ENCODE assay signal across 10 mouse cellular contexts in the genomic region with DNA sequence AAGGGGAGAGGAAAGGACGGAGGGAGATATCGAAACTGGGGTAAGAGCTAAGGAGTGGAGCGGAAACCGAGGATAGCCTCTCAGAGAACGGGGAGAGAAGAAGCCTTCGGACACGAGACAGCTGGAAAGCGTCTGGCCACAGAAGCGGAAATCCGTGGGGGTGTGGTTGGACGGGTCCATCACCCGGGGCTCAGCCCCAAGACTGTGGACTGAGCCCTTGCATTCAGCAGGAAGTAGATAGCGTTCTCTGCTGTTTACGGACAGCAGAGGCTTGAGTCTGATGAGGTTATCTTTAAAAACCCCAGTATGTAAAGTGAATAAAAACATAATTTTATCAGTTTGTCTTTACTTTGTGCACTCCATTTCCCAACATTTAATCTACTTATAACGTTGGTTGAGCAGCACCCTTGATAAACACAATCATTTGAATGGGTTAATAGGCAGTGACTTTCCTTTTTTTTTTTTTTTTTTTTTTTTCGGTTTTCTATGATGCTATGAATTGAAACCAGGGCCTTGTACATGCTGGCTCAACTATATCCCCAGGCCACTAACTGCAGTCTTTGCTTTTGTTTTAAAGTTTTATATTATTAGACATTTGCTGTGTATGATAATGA. TPM values are rescaled to one million over a fixed set of nuclear protein-coding genes. Genes with fewer than 3 reads are reported as not detected.
A peak's percentile ranks its signal among the peaks of the same experiment; 100 is the strongest.
DNase-seq lines count a peak whose midpoint lies in the region; ATAC-seq and TF ChIP-seq lines count a peak whose summit lies in the region.
"Had no signal": no experiment of that assay in that cellular context is flagged by ENCODE, and none has a peak within 500 bp of the region (broad histone marks: within the 10 kb centered on the region; RNA-seq: fewer than 3 reads in every experiment).

No protein-coding gene starts in this region.

- H3K9ac ChIP-seq in kidney, embryonic 16.5 days (replicated peaks; ENCODE audit: low read length), result no peak overlapping the region
- H3K9ac ChIP-seq in midbrain, postnatal 0 days (replicated peaks; ENCODE audit: low read length, poor library complexity, severe bottlenecking), result no peak overlapping the region
- H3K9ac ChIP-seq: limb, embryonic 15.5 days had no signal

- WGBS in kidney, embryonic 16.5 days, result 47% methylated on average over 16 of the region's 16 CpGs
- WGBS in hindbrain, embryonic 10.5 days, result 85% methylated on average over 16 of the region's 16 CpGs
- WGBS in midbrain, postnatal 0 days, result 84% methylated on average over 16 of the region's 16 CpGs

- peak; percentile 49; the same call in 1 of the 2 replicates for ATAC-seq in kidney, embryonic 16.5 days (ENCODE audit: low FRiP score, low TSS enrichment)
- ATAC-seq in midbrain, postnatal 0 days (ENCODE audit: low FRiP score), result no peak

- 0 out of 2 replicates have a peak overlapping the region, but pooled peaks have one; percentile 5 for H3K4me2 ChIP-seq in kidney, embryonic 16.5 days (replicated peaks; ENCODE audit: low read depth, low read length)
- H3K4me2 ChIP-seq in midbrain, postnatal 0 days (ENCODE audit: low read depth, low read length, poor library complexity, severe bottlenecking), result no peak overlapping the region
- H3K4me2 ChIP-seq: limb, embryonic 15.5 days had no signal

- no peaks in the 10 kb centered on the region for H3K36me3 ChIP-seq in kidney, embryonic 16.5 days (ENCODE audit: insufficient read depth, low read length)
- H3K36me3 ChIP-seq in hindbrain, embryonic 10.5 days, result no peaks in the 10 kb centered on the region
- no peaks in the 10 kb centered on the region for H3K36me3 ChIP-seq in midbrain, postnatal 0 days (ENCODE audit: insufficient read depth, low read length)
- H3K36me3 ChIP-seq: forebrain, embryonic 10.5 days; limb, embryonic 15.5 days had no signal

- no peak overlapping the region for H3K27ac ChIP-seq in kidney, embryonic 16.5 days (ENCODE audit: low read length)
- H3K27ac ChIP-seq in hindbrain, embryonic 10.5 days, result no peak overlapping the region
- no peak overlapping the region for H3K27ac ChIP-seq in midbrain, postnatal 0 days (ENCODE audit: low read depth, low read length)
- H3K27ac ChIP-seq: forebrain, embryonic 10.5 days; limb, embryonic 15.5 days had no signal

- no peak overlapping the region for H3K4me3 ChIP-seq in kidney, embryonic 16.5 days (ENCODE audit: low read length)
- H3K4me3 ChIP-seq in hindbrain, embryonic 10.5 days, result no peak overlapping the region
- H3K4me3 ChIP-seq in midbrain, postnatal 0 days (ENCODE audit: low read depth, low read length), result no peak overlapping the region
- H3K4me3 ChIP-seq: forebrain, embryonic 10.5 days; limb, embryonic 15.5 days had no signal

- DNase-seq in kidney, adult 9 months, result no peak
- DNase-seq in heart, adult 8-10 months (ENCODE audit: low spot score), result peak; percentile 32
- DNase-seq in kidney, postnatal 4 days, result peak; percentile 53 to 63
- peak; percentile 23 for DNase-seq in lung, postnatal 25 days (ENCODE audit: low spot score)
- DNase-seq in retina, embryonic 14.5 days (ENCODE audit: low spot score), result no peak
- no peak for DNase-seq in hindbrain, embryonic 10.5 days (ENCODE audit: low spot score)
- DNase-seq in midbrain, postnatal 0 days (ENCODE audit: low spot score), result no peak

- H3K9me3 ChIP-seq in kidney, embryonic 16.5 days (ENCODE audit: low read length), result no peaks in the 10 kb centered on the region
- H3K9me3 ChIP-seq in hindbrain, embryonic 10.5 days, result no peaks in the 10 kb centered on the region
- H3K9me3 ChIP-seq in midbrain, postnatal 0 days (ENCODE audit: low read length), result no peaks in the 10 kb centered on the region
- H3K9me3 ChIP-seq: forebrain, embryonic 10.5 days; limb, embryonic 15.5 days had no signal

- no peak for TF ChIP-seq CTCF in midbrain, postnatal 0 days (IDR thresholded peaks at IDR 0.05)

- H3K4me1 ChIP-seq in kidney, embryonic 16.5 days (ENCODE audit: insufficient read depth, low read length), result peaks cover 10% of the 10 kb centered on the region; the same call in 1 of the 2 replicates
- H3K4me1 ChIP-seq in hindbrain, embryonic 10.5 days (replicated peaks), result no peaks in the 10 kb centered on the region
- H3K4me1 ChIP-seq in midbrain, postnatal 0 days (ENCODE audit: insufficient read depth, low read length), result no peaks in the 10 kb centered on the region
- H3K4me1 ChIP-seq: forebrain, embryonic 10.5 days; limb, embryonic 15.5 days had no signal

- no peaks in the 10 kb centered on the region for H3K27me3 ChIP-seq in kidney, embryonic 16.5 days (ENCODE audit: insufficient read depth, low read length)
- no peaks in the 10 kb centered on the region for H3K27me3 ChIP-seq in hindbrain, embryonic 10.5 days (ENCODE audit: insufficient read depth, poor library complexity, severe bottlenecking)
- H3K27me3 ChIP-seq in midbrain, postnatal 0 days (ENCODE audit: insufficient read depth, low read length), result no peaks in the 10 kb centered on the region
- H3K27me3 ChIP-seq: limb, embryonic 15.5 days had no signal

RNA-seq across cellular contexts. Expression of gene Dync1i2, which starts 7.6 kb away (rescaled TPM):
- 76.1 and 85.8 TPM in 2 replicates for polyA plus RNA-seq in kidney, embryonic 16.5 days (2015; fragmentation: Nextera tagmentation; extraction: Ambion mirVana)
- 10 to 100 TPM; 53.5 to 61.3 (median 59.5) TPM for total RNA-seq in heart, adult 8-10 months (2022)
- 116 and 123 TPM in 2 replicates for polyA plus RNA-seq in hindbrain, embryonic 10.5 days (2016; fragmentation: Nextera tagmentation; extraction: Ambion mirVana)
- total RNA-seq in midbrain, postnatal 0 days (2014; rRNA removed), result 149 and 195 TPM in 2 replicates
- polyA plus RNA-seq in midbrain, postnatal 0 days (2015; fragmentation: Nextera tagmentation; extraction: Ambion mirVana), result 194 and 205 TPM in 2 replicates

Comparison
In these comparisons a context has a peak if more than half of its experiments do, and no peak if none do; other contexts are left out.
1. DNase-seq: peak in heart, adult 8-10 months (single experiment), kidney, postnatal 4 days (2 of 2) and lung, postnatal 25 days (single experiment); none in kidney, adult 9 months (single experiment), retina, embryonic 14.5 days (single experiment), hindbrain, embryonic 10.5 days (single experiment) and midbrain, postnatal 0 days (single experiment).